Mouse (Mus musculus) C2C12 (cell line): ENCODE results near the gene Nfix.

Experiments used
- CEBPB ChIP-seq: IDR thresholded peaks from one replicate; pipeline ENCODE4 v1.6.1; 2011; ENCODE audit warnings: low read depth, mild to moderate bottlenecking, control low read depth, moderate library complexity
- CTCF ChIP-seq: IDR thresholded peaks from one replicate; pipeline ENCODE4 v1.5.1; 2011; ENCODE audit not compliant: control insufficient read depth, insufficient read depth, insufficient read length
- FOSL1 ChIP-seq: IDR thresholded peaks from one replicate; pipeline ENCODE4 v1.8.0; 2011; ENCODE audit warnings: mild to moderate bottlenecking, low read length; ENCODE audit not compliant: poor library complexity, insufficient read depth, severe bottlenecking
- MAX ChIP-seq: IDR thresholded peaks from one replicate; pipeline ENCODE4 v1.6.1; 2011; ENCODE audit warnings: mild to moderate bottlenecking, control low read depth
- MYOD1 ChIP-seq: IDR thresholded peaks from one replicate; pipeline ENCODE4 v1.6.1; 2011; ENCODE audit warnings: low read depth; ENCODE audit not compliant: control insufficient read depth, insufficient read length
- USF1 ChIP-seq: IDR thresholded peaks from one replicate; pipeline ENCODE4 v1.6.1; 2011; ENCODE audit warnings: low read depth, mild to moderate bottlenecking, control low read depth, moderate library complexity

GRCm38 (mm10) chr8:84716790-84717189 lies 83.4 kb downstream of the Nfix start:
- TF ChIP-seq CTCF (no peak), MYOD1 (no peak), USF1 (no peak), MAX (no peak), FOSL1 (no peak), CEBPB (no peak)
